Mouse (Mus musculus): ENCODE results near the gene Sec1.
"Not testable (repeated sequence)": the region's sequence is repeated elsewhere in the genome, so short reads cannot be mapped to it uniquely, and the experiment has no call there.

The Sec1 gene

GRCm38 (mm10) chr7:45682144-45683126, 11.8 kb downstream of the Sec1 start:
- POLR2A ChIA-PET = interaction anchor here (0.5 to 4.7 kb wide), 59 partner anchors 8 to 268 kb away, joined by 3 to 21 read pairs (median 5); partner anchors contain the start of genes Sphk2 (in 3 of the 4), Car11 (in 2 of the 4), Ftl1 (in 2 of the 4) and Fut2 (in 2 of the 4)
- CTCF ChIA-PET = interaction anchor here (0.5 to 4.1 kb wide), 128 partner anchors 8 to 602 kb away, joined by 3 to 33 read pairs (median 4); partner anchors contain the start of genes Car11 (in 3 of the 4), Fut1 (in 2 of the 4), Gys1 (in 2 of the 4) and Nucb1 (in 2 of the 4)

GRCm38 (mm10) chr7:45681046-45681736, 13.0 kb downstream of the Sec1 start:
- CTCF ChIA-PET = interaction anchor here (0.5 to 3.7 kb wide), 9 partner anchors 10 to 499 kb away, joined by 3 to 21 read pairs (median 4); partner anchors contain the start of genes Abcc8 (in 1 of the 4), Bax (in 1 of the 4) and Sec1 (in 1 of the 4)
- POLR2A ChIA-PET = interaction anchor here in 3 of 4 experiments (0.5 to 4.7 kb wide), 13 partner anchors 9 to 241 kb away, joined by 3 to 21 read pairs (median 6); partner anchors contain the start of genes Dbp (in 1 of the 3), Fut2 (in 1 of the 3), Plekha4 (in 1 of the 3) and Ppp1r15a (in 1 of the 3)

GRCm38 (mm10) chr7:45679966-45680621, 14.1 kb downstream of the Sec1 start:
- ChIA-PET POLR2A (interaction anchor here in 3 of 4 experiments (0.6 to 4.7 kb wide), 14 partner anchors 14 to 180 kb away, joined by 3 to 20 read pairs (median 4); partner anchors contain the start of genes Fut2 (in 2 of the 3), Sphk2 (in 2 of the 3), Dbp (in 1 of the 3) and Spaca4 (in 1 of the 3)), CTCF (interaction anchor here in 1 of 4 experiments (1.1 to 1.4 kb wide), 3 partner anchors 11 to 203 kb away, joined by 3 read pairs; no protein-coding TSS in a partner anchor)

GRCm38 (mm10) chr7:45678513-45678912, 15.7 kb downstream of the Sec1 start:
- POLR2A ChIA-PET = interaction anchor here in 2 of 4 experiments (0.9 to 2.2 kb wide), 3 partner anchors 13 to 39 kb away, joined by 3 to 9 read pairs (median 5); partner anchors contain the start of genes Fut2 (in 1 of the 2) and Sphk2 (in 1 of the 2)
- CTCF ChIA-PET = interaction anchor here in 1 of 4 experiments (0.9 to 1.3 kb wide), 2 partner anchors 10 to 83 kb away, joined by 3 to 6 read pairs; no protein-coding TSS in a partner anchor

GRCm38 (mm10) chr7:45677627-45678295, 16.4 kb downstream of the Sec1 start:
- ChIA-PET CTCF (interaction anchor here in 2 of 4 experiments (0.6 to 1.3 kb wide), 4 partner anchors 9 to 82 kb away, joined by 3 to 6 read pairs (median 3); partner anchors contain the start of gene Fut2 (in 1 of the 2)), POLR2A (interaction anchor here in 3 of 4 experiments (0.6 to 2.2 kb wide), 6 partner anchors 12 to 108 kb away, joined by 3 to 9 read pairs (median 3); partner anchors contain the start of genes Fut2 (in 2 of the 3) and Sphk2 (in 1 of the 3))

- ChIA-PET CTCF (interaction anchor here (0.6 to 3.6 kb wide), 38 partner anchors 9 to 902 kb away, joined by 3 to 21 read pairs (median 4); partner anchors contain the start of genes Ntn5 (in 2 of the 4) and Fut1 (in 1 of the 4)), POLR2A (interaction anchor here in 3 of 4 experiments (0.5 to 2.2 kb wide), 12 partner anchors 13 to 699 kb away, joined by 3 to 13 read pairs (median 4); partner anchors contain the start of genes Ntn5 (in 1 of the 3) and Snrnp70 (in 1 of the 3))
Measured at GRCm38 (mm10) chr7:45668921-45669320, 25.3 kb downstream of the Sec1 start.

GRCm38 (mm10) chr7:45667761-45668160, 26.4 kb downstream of the Sec1 start:
- CTCF ChIA-PET = interaction anchor here in 2 of 4 experiments (1.1 to 2.2 kb wide), 4 partner anchors 17 to 219 kb away, joined by 3 to 6 read pairs (median 4); partner anchors contain the start of gene Fut1 (in 1 of the 2)

GRCm38 (mm10) chr7:45666161-45666560, 28.0 kb downstream of the Sec1 start, which contains the start of gene Fut2:
Gene Fut2, minus strand, starts transcription at chr7:45666394.
- ChIA-PET POLR2A (interaction anchor here (0.6 to 5.0 kb wide), 27 partner anchors 8 to 206 kb away, joined by 3 to 34 read pairs (median 5); partner anchors contain the start of genes Ntn5 (in 2 of the 4), Sphk2 (in 2 of the 4), Ftl1 (in 1 of the 4) and Sec1 (in 1 of the 4)), CTCF (interaction anchor here in 2 of 4 experiments (0.6 to 3.2 kb wide), 9 partner anchors 11 to 1995 kb away, joined by 3 to 20 read pairs (median 3); partner anchors contain the start of gene Ntn5 (in 1 of the 2))

More at GRCm38 (mm10) chr7:45667761-45668160, 26.4 kb downstream of the Sec1 start:
- POLR2A ChIA-PET = interaction anchor here in 2 of 4 experiments (0.7 to 3.0 kb wide), 5 partner anchors 15 to 124 kb away, joined by 3 to 10 read pairs (median 4); partner anchors contain the start of gene Sphk2 (in 1 of the 2)

GRCm38 (mm10) chr7:45665303-45666138, 28.7 kb downstream of the Sec1 start:
- ChIA-PET CTCF (interaction anchor here (0.5 to 3.2 kb wide), 15 partner anchors 12 to 1994 kb away, joined by 3 to 20 read pairs (median 3); partner anchors contain the start of gene Ntn5 (in 2 of the 4)), POLR2A (interaction anchor here (0.6 to 5.0 kb wide), 42 partner anchors 9 to 218 kb away, joined by 3 to 34 read pairs (median 4); partner anchors contain the start of genes Ntn5 (in 2 of the 4), Sphk2 (in 2 of the 4), Fam83e (in 1 of the 4) and Ftl1 (in 1 of the 4))

- ChIA-PET CTCF (interaction anchor here in 1 of 4 experiments (0.6 kb wide), 1 partner anchor 212 kb away, joined by 3 read pairs; no protein-coding TSS in a partner anchor), POLR2A (interaction anchor here in 2 of 4 experiments (1.0 to 5.0 kb wide), 6 partner anchors 8 to 202 kb away, joined by 3 to 34 read pairs (median 5); partner anchors contain the start of gene Ftl1 (in 1 of the 2))
Measured at GRCm38 (mm10) chr7:45661702-45662101, 32.5 kb downstream of the Sec1 start.

- POLR2A ChIA-PET = interaction anchor here in 2 of 4 experiments (1.0 to 1.6 kb wide), 4 partner anchors 17 to 201 kb away, joined by 3 to 5 read pairs (median 4); partner anchors contain the start of gene Ftl1 (in 1 of the 2)
- CTCF ChIA-PET = no interaction called here
Measured at GRCm38 (mm10) chr7:45660746-45661478, 33.3 kb downstream of the Sec1 start.

- POLR2A ChIA-PET = interaction anchor here (0.5 to 4.7 kb wide), 16 partner anchors 10 to 195 kb away, joined by 3 to 45 read pairs (median 4); partner anchors contain the start of genes Fut2 (in 3 of the 4), Ftl1 (in 1 of the 4), Plekha4 (in 1 of the 4) and Ppp1r15a (in 1 of the 4)
Measured at GRCm38 (mm10) chr7:45654424-45655047, 39.7 kb downstream of the Sec1 start.

GRCm38 (mm10) chr7:45650484-45650883, 43.7 kb downstream of the Sec1 start:
- POLR2A ChIA-PET = not testable (repeated sequence)
- CTCF ChIA-PET = interaction anchor here in 1 of 4 experiments (1.2 kb wide), 1 partner anchor 18 kb away, joined by 3 read pairs; no protein-coding TSS in a partner anchor

More at GRCm38 (mm10) chr7:45654424-45655047, 39.7 kb downstream of the Sec1 start:
- CTCF ChIA-PET = interaction anchor here in 3 of 4 experiments (0.5 to 1.8 kb wide), 4 partner anchors 14 to 1114 kb away, joined by 3 to 10 read pairs (median 5); no protein-coding TSS in a partner anchor

Data from embryonic stem cell, embryonic (primary cell).